38 mouse cellular contexts compared by ENCODE assay signal in genomic region chr9:123649785-123650511, GRCm38 (mm10). TPM values are rescaled to one million over a fixed set of nuclear protein-coding genes. Genes with fewer than 3 reads are reported as not detected.
"Had no signal": no experiment of that assay in that cellular context is flagged by ENCODE, and none has a peak within 500 bp of the region (broad histone marks: within the 10 kb centered on the region; RNA-seq: fewer than 3 reads in every experiment).

No protein-coding gene starts in this region.

- H3K27ac ChIP-seq: heart, embryonic 10.5 days; heart, embryonic 13.5 days; heart, embryonic 15.5 days; hindbrain, embryonic 10.5 days; hindbrain, embryonic 12.5 days; hindbrain, embryonic 13.5 days; hindbrain, embryonic 14.5 days; hindbrain, embryonic 15.5 days; hindbrain, postnatal 0 days; kidney, embryonic 15.5 days; kidney, postnatal 0 days; layer of hippocampus, adult 2 months; left cerebral cortex, adult 2 months had no signal

- DNase-seq: heart, postnatal 10 days; heart, postnatal 14 days; heart, postnatal 36 days; heart, postnatal 4 days; kidney, adult 11 months; kidney, adult 18-20 months; kidney, adult 2 months; kidney, adult 8-10 months; kidney, adult 9 months; kidney, postnatal 10 days; kidney, postnatal 14 days; kidney, postnatal 25 days; kidney, postnatal 36 days; kidney, postnatal 4 days; layer of hippocampus, adult 9-11 months; layer of hippocampus, postnatal 36 days had no signal

- H3K4me2 ChIP-seq: heart, embryonic 11.5 days; heart, embryonic 12.5 days; heart, embryonic 13.5 days; heart, embryonic 15.5 days; hindbrain, embryonic 12.5 days; hindbrain, embryonic 13.5 days; hindbrain, embryonic 14.5 days; hindbrain, embryonic 15.5 days; kidney, embryonic 15.5 days had no signal

- ATAC-seq: hindbrain, embryonic 16.5 days; hindbrain, postnatal 0 days; inflammation-experienced regulatory T-cells, adult 6 months had no signal

- H3K27me3 ChIP-seq: heart, embryonic 13.5 days; heart, embryonic 15.5 days; hindbrain, embryonic 12.5 days; hindbrain, embryonic 13.5 days; hindbrain, embryonic 15.5 days; kidney, embryonic 15.5 days had no signal

- H3K9me3 ChIP-seq: heart, embryonic 10.5 days; heart, embryonic 12.5 days; heart, embryonic 13.5 days; heart, embryonic 15.5 days; hindbrain, embryonic 10.5 days; hindbrain, embryonic 12.5 days; hindbrain, embryonic 13.5 days; hindbrain, embryonic 15.5 days; kidney, embryonic 15.5 days had no signal

- H3K4me1 ChIP-seq: heart, embryonic 10.5 days; heart, embryonic 12.5 days; heart, embryonic 13.5 days; heart, embryonic 15.5 days; hindbrain, embryonic 12.5 days; hindbrain, embryonic 13.5 days; hindbrain, embryonic 15.5 days; kidney, embryonic 15.5 days had no signal

- H3K9ac ChIP-seq: heart, embryonic 12.5 days; heart, embryonic 13.5 days; heart, embryonic 15.5 days; hindbrain, embryonic 12.5 days; hindbrain, embryonic 13.5 days; hindbrain, embryonic 14.5 days; hindbrain, embryonic 15.5 days; kidney, embryonic 15.5 days had no signal

- H3K4me3 ChIP-seq: heart, embryonic 10.5 days; heart, embryonic 12.5 days; heart, embryonic 13.5 days; heart, embryonic 15.5 days; hindbrain, embryonic 10.5 days; hindbrain, embryonic 12.5 days; hindbrain, embryonic 13.5 days; hindbrain, embryonic 15.5 days; kidney, embryonic 15.5 days; layer of hippocampus, adult 2 months; left cerebral cortex, adult 2 months had no signal

- H3K36me3 ChIP-seq: heart, embryonic 10.5 days; heart, embryonic 12.5 days; heart, embryonic 13.5 days; heart, embryonic 15.5 days; hindbrain, embryonic 10.5 days; hindbrain, embryonic 12.5 days; hindbrain, embryonic 13.5 days; hindbrain, embryonic 15.5 days; kidney, embryonic 15.5 days had no signal

RNA-seq across cellular contexts. Expression of gene Slc6a20b, which starts 17.6 kb away (rescaled TPM):
- total RNA-seq: heart, adult 8-10 months; heart, postnatal 10 days; heart, postnatal 14 days; heart, postnatal 25 days; heart, postnatal 36 days; heart, postnatal 4 days had no signal

RNA-seq across cellular contexts. Expression of gene Ccr9, which starts 28.3 kb away (rescaled TPM):
- total RNA-seq: heart, postnatal 25 days; heart, postnatal 36 days had no signal
- polyA plus RNA-seq: heart, embryonic 10.5 days had no signal

RNA-seq across cellular contexts. Expression of gene Slc6a20a, which starts 28.7 kb away (rescaled TPM):
- total RNA-seq: heart, adult 8-10 months; heart, postnatal 10 days; heart, postnatal 14 days; heart, postnatal 25 days; heart, postnatal 36 days; heart, postnatal 4 days; hematopoietic stem cell, adult 5-6 weeks had no signal
- polyA plus RNA-seq: heart, embryonic 10.5 days; heart, embryonic 11.5 days; heart, embryonic 12.5 days; heart, embryonic 13.5 days; heart, embryonic 14.5 days; heart, embryonic 15.5 days; heart, postnatal 0 days; inflammation-experienced regulatory T-cells, adult 6 months had no signal
